Mouse (Mus musculus) erythroblast, embryonic 14.5 days (primary cell): ENCODE measurements around the gene Zfp879. TPM values are rescaled to one million over a fixed set of nuclear protein-coding genes. Genes with fewer than 3 reads are reported as not detected.

Source experiments
- H3K27me3 ChIP-seq: 2 replicates; pipeline ENCODE4 v1.6.1; 2012; ENCODE audit warnings: inconsistent platforms; ENCODE audit not compliant: control insufficient read depth
- H3K36me3 ChIP-seq: 2 replicates; pipeline ENCODE4 v1.6.1; 2012; ENCODE audit warnings: mild to moderate bottlenecking, inconsistent platforms; ENCODE audit not compliant: control insufficient read depth
- H3K4me1 ChIP-seq: 2 replicates; pipeline ENCODE4 v1.6.1; 2012; ENCODE audit warnings: inconsistent platforms; ENCODE audit not compliant: control insufficient read depth
- H3K4me3 ChIP-seq: replicated peaks from 2 replicates; pipeline ENCODE3; 2012; ENCODE audit warnings: moderate library complexity, mild to moderate bottlenecking, inconsistent platforms
- H3K9me3 ChIP-seq: 2 replicates; pipeline ENCODE4 v1.6.1; 2012; ENCODE audit warnings: low read length, inconsistent platforms, mixed read lengths; ENCODE audit not compliant: control insufficient read depth
- GATA1 ChIP-seq: IDR thresholded peaks from 2 replicates; pipeline ENCODE4 v1.6.1; 2012; ENCODE audit warnings: low read length, inconsistent platforms, mixed read lengths
- TAL1 ChIP-seq: IDR thresholded peaks from 3 replicates; pipeline ENCODE4 v1.6.1; 2012; ENCODE audit warnings: low read length, inconsistent platforms, mixed read lengths
- polyA plus RNA-seq: library from polyadenylated mRNA; stranded (reverse); fragments of >175 nt; gene quantifications from 2 replicates; pipeline ENCODE4 v1.2.3, GENCODE M21; 2012

Zfp879 gene
- not detected in 2 replicates for polyA plus RNA-seq

- Histone ChIP-seq H3K4me3 (peak within 1 kb of the TSS; percentile 40), H3K9me3 (no peaks in the 10 kb centered on the region), H3K27me3 (no peaks in the 10 kb centered on the region), H3K4me1 (0 out of 2 replicates have a peak, but pooled peaks cover 2% of the 10 kb centered on the region), H3K36me3 (no peaks in the 10 kb centered on the region)
- no peak for TF ChIP-seq GATA1
- TF ChIP-seq TAL1 = no peak
These were observed at the start of gene Zfp879 for GRCm38 (mm10) chr11:50841023-50841735. Zfp879 (minus strand) TSS chr11:50841552.

GRCm38 (mm10) chr11:50887390-50888128, 46.2 kb upstream of the Zfp879 start, which contains the start of gene Zfp454:
Zfp454 (minus strand) TSS chr11:50887651.
- no peaks in the 10 kb centered on the region for H3K4me1 ChIP-seq
- TF ChIP-seq GATA1 (no peak), TAL1 (no peak)
- peaks cover 3% of the 10 kb centered on the region; the same call in 1 of the 2 replicates for H3K9me3 ChIP-seq
- H3K27me3 ChIP-seq = peaks cover 2% of the 10 kb centered on the region; the same call in 1 of the 2 replicates
- H3K4me3 ChIP-seq = peak within 1 kb of the TSS; percentile 30
- H3K36me3 ChIP-seq = no peaks in the 10 kb centered on the region

GRCm38 (mm10) chr11:50886933-50887293, 45.6 kb upstream of the Zfp879 start:
- Histone ChIP-seq H3K27me3 (peaks cover 2% of the 10 kb centered on the region; the same call in 1 of the 2 replicates), H3K36me3 (no peaks in the 10 kb centered on the region), H3K9me3 (no peaks in the 10 kb centered on the region), H3K4me1 (no peaks in the 10 kb centered on the region), H3K4me3 (peak overlapping the region; percentile 30)
- TF ChIP-seq GATA1 (no peak), TAL1 (no peak)

- Histone ChIP-seq H3K4me1 (no peaks in the 10 kb centered on the region), H3K36me3 (no peaks in the 10 kb centered on the region), H3K27me3 (peaks cover 2% of the 10 kb centered on the region; the same call in 1 of the 2 replicates), H3K9me3 (no peaks in the 10 kb centered on the region), H3K4me3 (no peak overlapping the region)
- TF ChIP-seq TAL1 (no peak), GATA1 (no peak)
These were observed 45.0 kb upstream of the Zfp879 start for GRCm38 (mm10) chr11:50886231-50886932.

GRCm38 (mm10) chr11:50883756-50884155, 42.4 kb upstream of the Zfp879 start:
- no peak for TF ChIP-seq TAL1
- TF ChIP-seq GATA1 = no peak
- Histone ChIP-seq H3K9me3 (peaks cover 2% of the 10 kb centered on the region; the same call in 1 of the 2 replicates), H3K4me3 (no peak overlapping the region), H3K4me1 (no peaks in the 10 kb centered on the region), H3K36me3 (no peaks in the 10 kb centered on the region), H3K27me3 (peaks cover 2% of the 10 kb centered on the region; the same call in 1 of the 2 replicates)

GRCm38 (mm10) chr11:50878641-50879040, 37.3 kb upstream of the Zfp879 start:
- Histone ChIP-seq H3K4me1 (no peaks in the 10 kb centered on the region), H3K27me3 (no peaks in the 10 kb centered on the region), H3K4me3 (no peak overlapping the region), H3K36me3 (no peaks in the 10 kb centered on the region; the same call in 1 of the 2 replicates), H3K9me3 (peaks cover 16% of the 10 kb centered on the region)
- TF ChIP-seq GATA1 (no peak), TAL1 (no peak)

GRCm38 (mm10) chr11:50850989-50851601, 9.7 kb upstream of the Zfp879 start:
- H3K4me3 ChIP-seq = no peak overlapping the region
- no peaks in the 10 kb centered on the region for H3K4me1 ChIP-seq
- H3K36me3 ChIP-seq = no peaks in the 10 kb centered on the region
- H3K9me3 ChIP-seq = no peaks in the 10 kb centered on the region; the same call in 1 of the 2 replicates
- peaks cover 57% of the 10 kb centered on the region for H3K27me3 ChIP-seq
- TF ChIP-seq GATA1 (no peak), TAL1 (no peak)

- Histone ChIP-seq H3K4me3 (no peak within 1 kb of the TSS), H3K36me3 (no peaks in the 10 kb centered on the region), H3K4me1 (no peaks in the 10 kb centered on the region), H3K9me3 (no peaks in the 10 kb centered on the region; the same call in 1 of the 2 replicates), H3K27me3 (peaks cover 57% of the 10 kb centered on the region)
- no peak for TF ChIP-seq TAL1
- no peak for TF ChIP-seq GATA1
These were observed 8.9 kb upstream of the Zfp879 start, which contains the start of gene Grm6 for GRCm38 (mm10) chr11:50850177-50850735. Grm6 (plus strand) TSS chr11:50850685.

GRCm38 (mm10) chr11:50849310-50849709, 8.0 kb upstream of the Zfp879 start:
- Histone ChIP-seq H3K9me3 (no peaks in the 10 kb centered on the region; the same call in 1 of the 2 replicates), H3K36me3 (no peaks in the 10 kb centered on the region), H3K4me1 (no peaks in the 10 kb centered on the region), H3K4me3 (no peak overlapping the region), H3K27me3 (peaks cover 57% of the 10 kb centered on the region)
- TF ChIP-seq TAL1 (no peak), GATA1 (no peak)
